Mouse (Mus musculus): ENCODE results near the gene Cpn2.

Cpn2 gene

DNA sequence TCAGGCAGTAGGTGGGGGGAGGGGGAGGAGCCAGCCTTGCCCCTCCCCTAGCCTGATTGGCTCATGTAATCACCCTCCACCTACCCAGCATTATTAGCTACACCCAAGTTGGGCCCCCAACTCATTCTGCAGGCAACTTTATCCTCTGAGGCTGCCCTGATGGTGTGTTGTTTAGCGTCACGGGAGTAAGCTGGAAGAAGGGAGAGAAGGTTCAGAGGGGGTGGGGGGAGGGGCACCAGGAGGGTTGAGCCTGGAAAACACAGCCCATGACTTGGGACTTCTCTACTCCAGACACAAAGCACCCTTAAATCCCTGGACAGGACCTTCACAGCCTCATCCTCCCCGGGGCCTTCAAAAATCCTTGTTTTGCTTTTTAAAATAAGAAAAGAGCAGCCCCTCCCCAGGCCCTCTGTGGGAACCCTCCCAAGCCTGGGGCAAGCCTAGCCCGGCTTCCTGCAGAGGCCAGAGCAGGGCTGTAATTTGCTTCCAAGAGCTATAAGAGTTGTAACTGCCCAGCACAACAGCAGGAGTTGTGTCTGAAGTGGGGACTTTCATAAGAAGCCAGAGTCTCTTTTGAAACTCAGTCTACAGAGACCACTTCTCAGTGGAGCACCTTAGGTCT, 13.5 kb upstream of the Cpn2 start:
- in situ Hi-C loops (cut with MboI; ENCODE audit: low sequenced_read_pairs) = no loop called here

DNA sequence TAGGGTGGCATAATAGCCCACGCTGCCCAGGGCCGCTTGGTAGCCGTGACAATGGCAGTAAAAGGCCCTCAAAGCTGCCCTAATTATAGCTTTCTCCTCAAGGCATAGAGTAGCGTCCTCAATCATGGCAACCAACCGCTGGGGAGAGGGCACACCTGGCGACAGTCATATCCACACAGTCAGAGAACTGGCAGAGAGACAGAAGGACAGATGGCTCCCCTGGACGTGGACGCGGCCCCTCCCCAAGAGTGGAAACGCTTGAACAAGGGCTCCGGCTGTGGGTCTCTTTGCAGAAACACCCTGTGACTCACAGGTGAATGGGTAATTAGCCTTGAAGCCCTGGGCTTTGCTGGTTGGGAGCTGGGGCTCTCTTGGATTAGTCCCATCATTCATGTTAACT, 11.1 kb upstream of the Cpn2 start:
- in situ Hi-C loops (cut with MboI; ENCODE audit: low sequenced_read_pairs) = no loop called here

DNA sequence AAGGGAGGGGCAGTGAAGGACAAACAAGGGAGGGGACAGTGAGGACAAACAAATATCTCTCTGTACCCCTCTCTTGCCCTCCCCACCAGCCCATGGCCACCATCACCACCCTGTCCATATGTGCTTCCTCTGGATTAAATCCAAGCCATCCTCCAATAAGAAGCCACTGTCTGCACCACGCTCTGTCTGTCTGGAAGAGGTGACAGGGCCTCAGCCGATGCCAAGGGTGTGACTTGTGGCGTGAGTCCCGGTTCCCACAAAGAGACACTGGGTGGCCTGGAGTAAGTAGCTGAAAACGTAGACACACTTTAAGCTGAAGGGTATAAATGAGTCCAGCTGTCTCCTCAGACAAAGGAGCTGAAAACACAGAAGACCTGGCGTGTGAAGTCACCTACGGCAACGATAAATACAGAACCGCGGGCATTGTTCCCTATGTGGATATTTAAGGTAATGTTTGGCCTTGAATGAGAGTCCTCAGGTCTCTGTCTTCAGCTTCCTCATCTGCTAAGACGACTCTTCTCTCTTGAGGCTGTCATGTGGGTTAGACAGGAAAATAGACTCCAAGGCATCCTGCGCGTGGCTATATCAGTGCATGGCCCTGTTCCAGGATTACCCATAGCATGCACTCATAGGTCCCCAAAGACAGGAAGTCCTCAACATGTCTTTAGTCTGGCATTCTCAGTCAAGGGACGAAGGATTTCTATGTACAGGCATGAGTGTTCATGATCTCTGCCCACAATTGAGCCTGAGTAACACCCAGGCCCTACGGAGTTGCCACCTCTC, 8.4 kb upstream of the Cpn2 start:
- in situ Hi-C loops (cut with MboI; ENCODE audit: low sequenced_read_pairs) = no loop called here

DNA sequence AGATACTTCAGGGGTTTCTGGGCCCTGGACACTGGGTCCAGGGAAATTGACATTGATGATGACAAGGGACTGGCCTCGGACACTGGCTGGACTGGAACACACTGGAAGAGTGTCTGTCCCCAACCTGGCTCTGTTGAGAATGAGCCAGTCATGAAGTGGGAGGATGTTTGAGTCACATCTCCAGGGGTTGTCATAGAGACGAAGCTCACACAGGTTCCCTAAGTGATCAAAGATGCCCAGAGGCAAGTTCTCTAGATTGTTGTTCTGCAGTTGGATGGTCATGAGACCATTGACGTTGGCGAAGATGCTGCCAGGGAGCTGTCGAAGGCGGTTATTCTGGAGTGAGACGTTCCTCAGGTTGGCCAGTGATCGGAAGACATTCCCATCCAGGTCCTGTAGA, 5.8 kb upstream of the Cpn2 start:
- in situ Hi-C loops (cut with MboI; ENCODE audit: low sequenced_read_pairs) = loop anchor here (25.0 kb wide), 1 partner anchor 789 kb away; no protein-coding TSS in a partner anchor

DNA sequence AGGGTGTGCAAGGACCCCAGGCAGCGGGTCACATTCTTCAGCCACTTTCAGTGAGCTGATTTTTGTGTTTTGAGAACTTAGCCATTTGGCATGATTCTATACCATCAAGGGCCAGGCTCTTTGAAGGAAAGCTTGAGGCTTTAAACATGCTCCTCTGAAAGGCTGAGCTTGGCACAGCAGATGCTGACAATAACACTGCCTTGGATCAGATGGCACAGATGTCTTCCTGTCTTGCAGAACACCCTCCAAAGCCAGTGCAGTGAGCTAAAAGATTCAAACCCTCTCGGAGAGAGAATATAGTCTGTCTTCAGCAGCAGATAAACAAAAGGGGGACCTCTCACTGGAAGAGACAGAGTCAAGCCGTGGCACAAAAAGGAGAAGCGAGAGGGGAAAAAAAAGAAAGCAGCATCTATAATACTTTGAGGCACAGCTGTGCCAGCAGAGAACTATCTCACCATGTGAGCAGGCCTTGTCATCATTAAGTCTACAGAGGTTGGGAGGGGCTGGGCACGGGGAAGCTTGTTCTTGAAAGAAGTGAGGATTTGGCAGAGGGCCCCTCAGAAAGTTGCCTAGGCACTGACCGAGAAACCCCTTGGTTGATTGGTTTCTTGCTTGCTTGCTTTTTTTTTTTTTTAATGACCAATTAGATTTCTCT, 4.8 kb upstream of the Cpn2 start:
- in situ Hi-C loops (cut with MboI; ENCODE audit: low sequenced_read_pairs) = loop anchor here (25.0 kb wide), 1 partner anchor 790 kb away; no protein-coding TSS in a partner anchor

DNA sequence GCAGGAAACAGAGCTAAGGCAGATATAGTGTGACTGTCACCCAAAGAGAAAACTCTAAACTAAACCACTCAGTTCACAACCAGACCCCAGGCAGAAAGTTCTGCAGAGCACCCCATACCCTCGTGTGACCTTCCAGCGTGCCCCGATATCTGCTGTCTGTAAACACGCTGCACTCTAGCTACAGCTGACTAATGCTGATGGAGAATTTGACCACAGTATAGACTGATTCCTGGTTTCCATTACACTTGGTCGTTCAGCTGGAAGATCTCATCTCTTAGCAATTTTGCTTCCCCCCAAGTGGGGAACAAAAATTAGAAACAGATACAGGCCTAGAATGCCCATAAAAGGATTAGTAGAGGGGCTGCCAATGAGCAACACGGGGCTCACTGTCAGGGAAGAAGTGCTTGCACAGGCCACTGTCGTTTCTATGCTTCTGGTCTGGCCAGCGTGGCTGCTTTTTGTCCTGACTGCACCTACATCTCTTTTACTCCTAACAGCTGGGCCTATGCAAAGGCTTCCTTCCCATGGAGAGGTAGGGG, 4.0 kb upstream of the Cpn2 start:
- in situ Hi-C loops (cut with MboI; ENCODE audit: low sequenced_read_pairs) = loop anchor here (25.0 kb wide), 1 partner anchor 791 kb away; no protein-coding TSS in a partner anchor

DNA sequence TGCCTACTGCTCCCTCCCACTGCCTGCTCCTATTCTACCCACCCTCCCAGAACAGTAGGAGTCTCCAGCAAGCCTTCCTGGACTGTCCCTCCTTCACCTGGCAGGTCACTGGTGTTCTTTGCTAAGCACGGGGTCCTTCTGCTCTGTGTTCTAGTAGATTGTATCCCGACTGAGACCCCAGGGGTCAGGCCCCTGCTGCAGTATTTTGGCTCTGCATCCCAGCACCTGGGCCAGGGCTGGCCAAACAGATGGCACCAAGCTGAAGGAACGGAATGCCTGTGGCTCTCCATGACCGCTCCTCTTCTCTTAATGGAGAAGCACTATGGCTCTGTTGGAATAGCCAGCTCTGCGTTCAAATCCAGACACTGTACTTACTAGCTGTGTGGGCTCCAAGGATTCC, 738 bp downstream of the Cpn2 start:
- in situ Hi-C loops (cut with MboI; ENCODE audit: low sequenced_read_pairs) = loop anchor here (10.0 to 25.0 kb wide), 2 partner anchors 248 to 796 kb away; no protein-coding TSS in a partner anchor

DNA sequence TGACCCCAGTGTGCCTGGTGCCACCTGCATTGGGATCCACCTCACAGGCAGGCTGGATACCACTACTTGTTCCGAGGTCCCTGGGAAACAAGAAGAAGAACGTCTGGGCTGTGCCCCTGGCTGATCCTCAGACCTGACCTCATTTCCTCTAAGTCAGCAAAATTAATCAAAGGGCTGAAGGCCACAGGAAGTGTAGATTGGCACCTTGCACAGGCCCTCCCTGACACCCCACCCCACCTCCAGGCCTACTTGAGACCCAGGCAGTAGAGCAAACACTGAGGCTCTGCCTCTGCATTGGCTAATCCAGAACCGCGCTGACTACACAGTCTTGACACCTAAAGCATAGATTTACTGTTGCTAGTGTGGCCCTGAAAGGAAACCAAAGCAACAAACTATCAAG, 1.7 kb downstream of the Cpn2 start:
- in situ Hi-C loops (cut with MboI; ENCODE audit: low sequenced_read_pairs) = loop anchor here (10.0 to 25.0 kb wide), 2 partner anchors 249 to 797 kb away; no protein-coding TSS in a partner anchor

DNA sequence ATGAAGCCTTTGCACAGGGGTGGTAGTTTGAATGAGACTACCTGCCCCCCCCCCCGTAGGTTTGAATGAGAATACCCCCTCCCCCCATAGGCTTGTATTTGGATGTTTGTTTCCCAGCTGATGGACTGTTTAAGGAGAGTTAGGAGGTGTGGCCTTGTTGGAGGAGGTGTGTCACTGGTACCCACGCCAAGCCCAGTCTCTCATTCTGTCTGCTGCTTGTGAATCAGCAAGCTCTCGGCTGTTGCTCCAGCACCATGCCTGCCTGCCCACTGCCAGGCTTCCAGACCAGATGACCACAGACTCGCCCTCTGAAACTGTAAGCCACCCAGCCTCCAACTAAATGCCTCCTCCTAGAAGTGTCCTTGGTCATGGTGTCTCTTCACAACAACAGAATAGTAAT, 4.1 kb downstream of the Cpn2 start:
- in situ Hi-C loops (cut with MboI; ENCODE audit: low sequenced_read_pairs) = loop anchor here (10.0 to 25.0 kb wide), 2 partner anchors 252 to 799 kb away; no protein-coding TSS in a partner anchor

DNA sequence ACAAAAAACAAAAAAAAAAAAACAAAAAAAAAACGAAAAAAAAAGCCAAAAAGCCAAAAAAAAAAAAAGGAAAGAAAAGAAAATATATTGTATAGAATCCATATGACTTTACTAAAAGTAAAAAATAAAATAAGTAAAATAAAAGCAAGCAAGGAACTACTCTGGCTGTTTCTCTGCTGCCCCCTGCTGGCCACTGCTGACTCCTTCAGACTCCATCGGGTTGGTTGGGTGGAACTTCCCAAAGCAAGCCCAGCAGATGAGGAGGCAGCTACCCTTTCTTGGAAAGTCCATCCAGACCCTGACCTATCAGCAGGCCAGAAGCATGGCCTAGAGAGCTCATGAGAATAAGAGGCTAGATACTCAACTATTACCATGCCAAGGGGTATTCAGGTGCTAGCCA, 4.6 kb downstream of the Cpn2 start:
- in situ Hi-C loops (cut with MboI; ENCODE audit: low sequenced_read_pairs) = loop anchor here (10.0 to 25.0 kb wide), 2 partner anchors 252 to 800 kb away; no protein-coding TSS in a partner anchor

DNA sequence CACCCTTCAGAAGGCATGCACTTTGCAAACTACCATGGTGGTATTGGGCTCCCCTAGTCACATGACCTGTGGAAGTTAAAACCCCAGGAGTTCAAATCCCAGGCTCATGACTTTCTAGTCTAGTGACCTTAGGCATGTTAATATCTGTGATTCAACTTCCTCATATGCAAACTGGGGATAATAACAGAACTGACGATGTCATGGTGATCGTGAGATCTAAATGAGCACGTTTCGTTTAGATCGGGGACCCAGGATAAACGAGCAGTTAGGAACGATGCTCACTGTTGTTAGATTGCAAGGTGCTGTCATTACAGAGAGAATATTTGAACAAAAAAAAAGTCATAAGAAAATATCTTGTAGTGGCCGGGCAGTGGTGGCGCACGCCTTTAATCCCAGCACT, 5.1 kb downstream of the Cpn2 start:
- in situ Hi-C loops (cut with MboI; ENCODE audit: low sequenced_read_pairs) = loop anchor here (10.0 to 25.0 kb wide), 2 partner anchors 253 to 800 kb away; no protein-coding TSS in a partner anchor

DNA sequence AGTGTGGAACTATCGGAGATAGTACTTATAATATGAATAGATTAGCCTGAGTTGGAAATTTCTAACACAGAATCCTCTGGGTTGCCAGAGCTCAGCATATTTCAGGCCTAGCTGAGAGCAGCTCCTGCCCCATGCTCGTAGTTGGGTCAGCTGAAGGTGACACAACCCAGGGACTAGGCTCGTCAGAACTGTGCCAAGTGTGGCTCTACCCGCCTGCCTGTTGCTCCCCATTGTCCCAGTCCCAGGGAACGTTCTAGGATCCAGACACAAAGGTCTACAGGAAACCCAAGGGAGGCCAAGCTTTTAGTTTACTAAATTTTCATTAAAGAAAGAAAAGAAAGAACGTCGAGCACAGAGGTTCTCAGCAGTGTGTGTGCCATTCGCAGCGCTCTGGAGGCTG, 6.0 kb downstream of the Cpn2 start:
- in situ Hi-C loops (cut with MboI; ENCODE audit: low sequenced_read_pairs) = loop anchor here (10.0 to 25.0 kb wide), 2 partner anchors 253 to 801 kb away; no protein-coding TSS in a partner anchor

DNA sequence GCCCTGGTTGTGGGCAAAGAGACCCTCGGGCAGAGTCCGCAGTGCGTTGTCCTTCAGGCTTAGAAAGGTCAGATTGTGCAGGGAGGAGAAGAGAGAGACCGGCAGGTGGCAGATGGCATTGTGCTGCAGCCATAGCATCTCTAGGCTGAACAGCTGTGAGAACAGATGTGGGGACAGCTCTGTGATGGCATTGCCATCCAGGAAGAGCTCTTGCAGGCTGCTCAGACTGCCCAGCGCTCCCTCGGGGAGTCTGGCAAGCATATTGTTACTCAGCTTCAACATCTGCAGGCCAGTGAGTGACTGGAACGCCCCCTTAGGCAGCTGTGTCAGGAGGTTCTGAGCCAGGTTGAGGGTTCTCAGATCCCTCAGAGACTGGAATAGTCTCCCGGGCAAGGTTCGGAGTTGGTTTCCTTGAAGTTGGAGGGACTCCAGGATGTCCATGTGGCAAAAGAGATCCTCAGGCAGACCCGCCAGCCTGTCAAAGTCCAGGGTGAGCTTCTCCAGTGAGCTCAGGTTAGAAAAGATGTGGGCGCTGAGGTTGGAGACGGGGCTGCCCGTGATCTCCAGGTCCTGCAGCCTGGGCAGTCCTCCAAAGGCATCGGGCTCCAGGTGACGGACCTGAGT, 7.2 kb downstream of the Cpn2 start:
- in situ Hi-C loops (cut with MboI; ENCODE audit: low sequenced_read_pairs) = loop anchor here (10.0 to 25.0 kb wide), 2 partner anchors 255 to 802 kb away; no protein-coding TSS in a partner anchor

DNA sequence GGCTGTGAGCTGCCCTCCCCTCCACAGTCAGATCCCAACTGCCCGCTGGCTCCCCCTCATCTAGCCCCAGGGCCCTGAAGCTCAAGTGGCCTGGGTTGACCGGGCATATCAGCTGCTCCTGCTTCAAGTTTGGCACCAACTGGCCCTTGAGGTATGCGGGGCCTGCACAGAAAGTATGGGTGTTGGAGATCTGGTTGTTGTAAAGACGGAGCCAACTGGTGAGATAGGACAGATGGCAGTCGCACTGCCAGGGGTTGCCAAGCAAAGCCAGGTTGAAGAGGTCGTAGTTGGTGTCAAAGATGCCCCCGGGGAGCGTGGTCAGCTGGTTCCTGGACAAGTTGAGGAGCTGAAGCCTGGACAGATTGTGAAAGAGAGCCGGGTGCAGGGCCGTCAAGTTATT, 7.9 kb downstream of the Cpn2 start:
- in situ Hi-C loops (cut with MboI; ENCODE audit: low sequenced_read_pairs) = loop anchor here (25.0 kb wide), 1 partner anchor 803 kb away; no protein-coding TSS in a partner anchor

DNA sequence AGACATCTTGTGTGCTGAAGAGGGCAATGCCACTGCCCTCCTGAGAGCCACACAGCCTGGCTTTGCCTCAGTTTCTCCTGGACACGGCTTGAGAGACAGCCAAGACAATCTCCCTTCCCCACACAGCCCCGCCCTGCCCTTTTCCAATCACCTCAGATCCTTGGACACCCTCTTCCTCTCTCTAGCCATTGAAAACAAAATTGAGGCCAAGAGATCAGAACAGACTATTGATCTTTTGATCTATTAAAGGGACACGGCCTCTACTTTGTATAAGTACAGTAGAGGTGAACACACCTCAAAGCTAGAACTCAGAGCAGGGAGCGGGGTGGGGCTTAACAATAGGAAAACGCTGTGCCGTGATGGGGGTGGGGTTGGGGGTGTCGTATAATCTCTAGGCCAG, 8.9 kb downstream of the Cpn2 start:
- in situ Hi-C loops (cut with MboI; ENCODE audit: low sequenced_read_pairs) = loop anchor here (25.0 kb wide), 1 partner anchor 804 kb away; no protein-coding TSS in a partner anchor

DNA sequence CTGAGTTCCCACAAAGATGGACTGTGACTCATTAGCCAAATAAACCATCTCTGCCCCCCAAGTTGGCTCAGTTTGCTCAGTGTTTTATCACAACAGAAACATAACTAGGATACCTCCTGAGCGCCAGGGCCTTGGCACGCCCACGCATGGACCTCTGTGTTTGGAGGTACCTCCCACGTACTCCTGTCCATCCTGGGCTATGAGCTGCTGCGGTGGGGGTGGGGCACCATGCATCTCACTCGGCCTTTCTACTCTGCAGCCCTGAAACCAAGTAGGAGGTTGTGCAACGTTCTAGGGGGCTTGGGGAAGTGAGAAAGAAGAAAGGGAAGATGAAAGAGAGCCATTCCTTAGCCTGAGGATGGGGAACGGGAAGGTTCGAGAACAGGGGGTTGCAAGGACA, 9.6 kb downstream of the Cpn2 start:
- in situ Hi-C loops (cut with MboI; ENCODE audit: low sequenced_read_pairs) = loop anchor here (25.0 kb wide), 1 partner anchor 805 kb away; no protein-coding TSS in a partner anchor

DNA sequence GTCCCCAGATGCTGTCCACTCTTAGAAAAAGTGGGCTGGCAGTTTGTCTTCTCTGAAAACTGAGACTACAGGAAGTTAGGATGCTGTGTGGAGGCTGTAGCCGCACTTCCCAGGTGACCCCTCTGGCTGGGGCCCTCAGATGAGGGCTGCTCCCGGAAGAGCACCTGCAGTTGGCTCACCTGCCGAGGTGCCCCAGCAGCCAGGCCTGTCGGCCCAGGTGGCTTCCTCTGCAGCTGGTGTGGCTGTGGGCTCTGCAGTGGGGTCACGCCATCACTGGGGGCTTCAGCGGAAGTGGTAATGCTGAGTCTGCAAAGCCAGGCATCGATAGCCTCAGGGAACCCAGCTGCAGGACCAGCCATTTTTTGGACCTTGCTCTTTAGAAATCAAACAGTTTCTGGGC, 12.2 kb downstream of the Cpn2 start:
- in situ Hi-C loops (cut with MboI; ENCODE audit: low sequenced_read_pairs) = loop anchor here (25.0 kb wide), 1 partner anchor 807 kb away; no protein-coding TSS in a partner anchor

DNA sequence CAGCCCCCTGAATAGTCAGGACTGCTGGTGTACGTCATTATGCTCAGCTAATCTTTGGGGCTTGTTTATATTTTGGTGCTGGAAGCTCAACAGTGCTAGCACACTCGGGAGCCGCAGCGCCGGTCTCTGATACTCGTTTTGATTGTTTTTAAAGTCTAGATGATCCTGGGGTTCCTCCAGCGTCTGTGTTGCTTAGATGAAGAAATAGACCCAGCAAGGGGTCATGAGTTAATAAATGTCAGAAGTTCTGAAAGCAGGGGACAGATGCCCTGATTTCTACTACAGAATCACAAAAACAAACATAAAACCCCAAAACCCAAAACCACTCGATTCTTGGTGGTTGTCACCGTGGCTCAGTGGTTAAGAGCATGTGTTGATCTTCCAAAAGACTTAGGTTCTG, 13.4 kb downstream of the Cpn2 start:
- in situ Hi-C loops (cut with MboI; ENCODE audit: low sequenced_read_pairs) = loop anchor here (25.0 kb wide), 1 partner anchor 808 kb away; no protein-coding TSS in a partner anchor

DNA sequence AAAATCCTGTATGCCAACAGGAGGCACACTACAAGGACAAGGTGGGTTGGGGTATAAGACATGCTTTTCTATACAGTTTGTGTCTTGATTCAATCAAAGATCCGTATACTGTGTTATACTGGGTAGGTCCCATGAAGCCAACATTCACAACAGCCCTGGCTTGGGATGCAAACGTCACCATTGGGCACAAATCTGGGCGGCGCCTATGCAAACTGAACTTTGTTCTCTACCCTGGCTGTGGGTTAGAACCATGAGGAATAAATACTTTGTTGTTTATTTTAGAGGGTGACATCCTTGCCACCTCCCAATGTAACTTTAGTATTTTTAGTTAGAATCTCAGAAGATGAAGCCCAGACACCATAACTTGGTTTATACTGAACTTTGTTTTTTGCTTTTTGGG, 13.9 kb downstream of the Cpn2 start:
- in situ Hi-C loops (cut with MboI; ENCODE audit: low sequenced_read_pairs) = loop anchor here (25.0 kb wide), 1 partner anchor 809 kb away; no protein-coding TSS in a partner anchor

DNA sequence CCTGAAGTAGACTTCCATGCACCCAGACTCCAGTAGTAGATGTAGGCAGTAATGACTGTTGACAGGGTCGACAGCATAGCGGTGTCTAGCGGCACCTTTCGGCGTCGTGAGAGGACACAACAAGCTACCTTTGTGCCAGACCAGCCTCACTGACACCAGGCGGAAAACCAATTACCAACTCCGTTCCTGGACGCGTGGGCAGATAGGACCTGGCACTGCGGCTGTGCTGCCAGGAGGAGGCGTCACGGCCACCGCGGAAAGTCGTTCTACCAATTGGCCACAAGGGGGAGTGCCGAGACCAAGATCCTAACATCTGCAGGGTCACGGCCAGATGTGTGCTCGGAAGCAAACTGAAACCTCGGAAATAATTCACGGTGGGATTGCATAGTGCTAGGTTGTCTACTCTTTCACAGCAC, 15.3 kb downstream of the Cpn2 start:
- in situ Hi-C loops (cut with MboI; ENCODE audit: low sequenced_read_pairs) = loop anchor here (25.0 kb wide), 1 partner anchor 810 kb away; no protein-coding TSS in a partner anchor
